Mouse (Mus musculus) heart, adult 8-10 months (tissue): ENCODE measurements around the gene Dock8. TPM values are rescaled to one million over a fixed set of nuclear protein-coding genes. Genes with fewer than 3 reads are reported as not detected.
"Not testable (repeated sequence)": the region's sequence is repeated elsewhere in the genome, so short reads cannot be mapped to it uniquely, and the experiment has no call there.

Experiments used
- DNase-seq: peaks from one replicate; pipeline ENCODE4 v3.0.0; 2022; ENCODE audit warnings: low spot score
- total RNA-seq, 4 experiments: library from RNA; stranded (reverse); gene quantifications; 2 replicates each; pipeline ENCODE4 v1.2.4; 2022

Dock8 gene
- total RNA-seq, 4 experiments from 2014 or later, result 17.9 to 22.7 (median 22.2) TPM

DNA sequence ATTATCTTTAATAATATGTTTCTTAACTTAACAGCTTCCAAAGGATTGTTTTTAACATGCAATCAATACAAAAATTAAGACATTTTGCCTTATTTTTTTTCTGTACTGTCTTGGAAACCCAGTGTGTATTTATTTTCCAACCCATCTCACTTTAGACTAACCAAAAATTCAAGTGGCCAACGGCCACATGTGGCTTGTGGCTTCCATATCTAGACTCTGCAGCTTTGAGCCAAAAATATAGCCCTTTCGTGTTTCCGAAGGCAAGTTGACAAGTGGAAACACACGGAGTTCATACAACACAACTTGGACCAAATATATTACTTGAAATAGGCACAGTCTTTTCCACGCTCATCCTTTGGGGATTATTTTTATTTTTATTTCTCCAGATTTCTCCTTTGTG is 773 bp upstream of the Dock8 start:
- no peak for DNase-seq

DNA sequence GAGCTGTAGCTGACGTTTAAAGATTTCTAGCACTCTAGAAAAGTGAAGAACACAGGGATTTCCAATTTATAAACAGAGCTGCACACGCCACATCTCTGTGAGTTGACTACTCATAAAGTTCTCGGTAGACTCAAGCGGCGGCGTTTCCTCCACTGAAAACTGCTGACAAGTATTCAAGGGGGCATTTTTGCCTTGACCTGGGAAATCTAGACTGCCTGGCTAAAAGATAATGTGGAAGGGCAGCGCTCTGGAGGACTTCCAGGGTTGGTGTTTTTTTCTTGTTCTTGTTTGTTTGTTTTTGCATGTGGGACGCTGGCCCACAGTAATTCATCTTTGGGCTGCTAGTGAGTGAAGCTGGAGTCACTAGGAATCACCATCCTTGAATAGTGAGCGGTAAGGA is 819 bp downstream of the Dock8 start:
- DNase-seq, result no peak

GRCm38 (mm10) chr19:25002032-25002431 is 2.7 kb downstream of the Dock8 start:
- no peak for DNase-seq

GRCm38 (mm10) chr19:25002828-25003227 is 3.5 kb downstream of the Dock8 start:
- DNase-seq, result no peak

DNA sequence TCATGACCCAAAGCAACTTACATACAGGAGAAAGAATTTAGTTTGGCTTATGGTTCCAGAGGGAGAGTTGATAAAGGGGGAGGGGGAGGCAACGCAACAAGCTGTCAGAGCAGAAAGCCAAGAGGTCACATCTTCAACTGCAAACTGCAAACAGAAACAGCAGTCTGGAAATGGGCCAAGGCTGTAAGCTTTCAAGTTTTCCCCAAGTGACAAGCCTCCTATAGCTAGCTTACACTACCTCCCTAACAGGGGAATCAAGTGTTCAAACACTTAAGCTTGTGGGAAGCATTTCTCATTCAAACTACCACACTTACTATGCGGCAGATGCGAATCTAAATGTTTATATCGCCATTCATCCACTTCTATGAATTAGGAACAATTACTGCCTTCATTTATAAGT is 4.5 kb downstream of the Dock8 start:
- DNase-seq, result no peak

DNA sequence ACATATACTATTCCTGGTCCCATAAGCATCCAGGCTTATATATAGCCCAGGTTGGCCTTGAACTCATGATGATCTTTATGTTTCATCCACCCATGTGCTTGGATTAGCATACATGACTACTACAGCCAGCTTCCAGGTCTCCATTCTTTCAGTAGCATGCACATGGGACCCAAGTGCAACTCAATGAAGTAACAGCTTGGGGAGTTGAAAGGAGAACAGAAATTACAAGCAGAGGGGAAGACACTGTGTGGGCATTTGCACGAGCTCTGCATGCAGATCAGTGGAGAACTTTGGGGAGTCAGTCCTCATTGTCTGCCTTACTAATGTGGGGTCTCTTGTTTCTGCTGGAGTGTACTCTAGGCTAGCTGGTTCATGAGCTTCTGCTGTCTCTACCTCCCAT is 7.4 kb downstream of the Dock8 start:
- DNase-seq, result no peak

DNA sequence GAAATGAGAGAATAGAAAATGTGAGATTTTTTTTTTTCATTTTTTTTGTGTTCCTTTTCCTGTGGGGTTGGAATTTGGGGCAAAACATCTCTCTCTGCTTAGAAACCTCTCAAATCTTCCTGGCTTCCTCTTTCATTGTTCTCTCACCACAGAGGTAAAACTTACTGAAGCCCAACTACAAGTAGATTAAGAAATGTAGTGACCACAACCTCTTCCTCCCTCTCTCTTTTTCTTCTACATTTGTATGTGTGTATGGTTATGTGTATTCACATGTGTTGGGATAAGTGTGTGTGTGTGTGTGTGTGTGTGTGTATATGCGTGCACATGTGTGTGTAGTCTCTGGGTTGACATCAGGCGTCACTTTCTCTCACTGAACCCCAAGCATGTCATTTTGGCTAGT is 9.2 kb downstream of the Dock8 start:
- DNase-seq, result no peak

DNA sequence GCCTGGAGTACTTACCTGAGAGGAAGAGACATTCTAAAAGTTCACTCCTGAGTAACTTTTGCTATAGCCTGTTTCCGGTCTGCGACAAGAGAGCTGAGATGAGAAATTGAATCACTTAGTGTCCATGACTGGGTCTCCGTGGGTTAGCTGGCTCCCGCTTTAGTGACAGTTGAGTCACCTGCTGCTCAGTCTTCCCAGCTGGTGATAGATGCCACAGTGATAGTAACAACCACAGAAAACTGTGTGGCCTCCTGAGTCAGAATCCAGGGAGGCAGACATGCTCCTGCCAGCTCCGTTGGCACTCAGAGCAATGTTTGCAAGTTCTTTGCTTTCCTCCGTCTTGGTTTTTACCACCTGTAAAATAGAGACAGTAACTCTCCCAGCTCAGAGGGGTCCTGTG is 23.4 kb downstream of the Dock8 start:
- no peak for DNase-seq

DNA sequence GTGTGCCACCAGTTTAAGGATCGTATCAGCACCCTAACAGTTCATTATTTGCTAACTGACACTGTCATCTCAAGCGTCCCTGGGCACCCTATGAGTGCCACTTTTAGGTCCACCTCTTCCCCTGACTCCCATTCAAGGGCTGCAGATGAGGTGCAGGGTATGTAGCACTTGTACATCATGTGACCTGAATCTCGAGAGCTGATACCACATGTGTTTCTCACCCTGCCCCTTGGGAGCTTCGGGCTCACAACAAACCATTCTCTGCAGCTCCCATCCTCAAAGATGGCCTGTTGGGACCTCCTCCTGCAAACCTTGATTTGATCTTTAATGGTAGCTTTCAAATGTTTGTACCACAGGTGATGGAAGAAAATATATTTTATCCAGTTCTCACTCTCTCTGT is 32.4 kb downstream of the Dock8 start:
- no peak for DNase-seq

GRCm38 (mm10) chr19:25033008-25033407 is 33.7 kb downstream of the Dock8 start:
- not testable (repeated sequence) for DNase-seq

DNA sequence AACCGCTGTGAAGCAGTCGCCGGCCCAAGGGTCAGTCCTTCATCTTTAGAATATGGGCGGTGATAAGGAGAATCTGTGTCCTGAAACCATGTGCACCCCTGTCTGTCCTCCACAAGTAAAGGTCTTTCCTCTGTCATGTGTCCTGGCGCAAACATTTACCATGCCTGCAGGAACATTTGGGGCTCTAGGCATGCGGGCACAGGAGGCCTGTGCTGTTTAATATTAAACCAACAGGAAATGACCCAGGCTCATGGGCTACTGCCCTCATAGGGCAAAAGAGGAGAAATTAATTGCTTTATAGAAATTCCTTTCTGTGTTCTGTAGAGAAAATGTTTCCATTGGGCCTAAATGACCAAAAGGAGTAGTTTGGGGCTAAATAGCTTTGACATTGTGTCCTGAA is 36.5 kb downstream of the Dock8 start:
- DNase-seq, result no peak

DNA sequence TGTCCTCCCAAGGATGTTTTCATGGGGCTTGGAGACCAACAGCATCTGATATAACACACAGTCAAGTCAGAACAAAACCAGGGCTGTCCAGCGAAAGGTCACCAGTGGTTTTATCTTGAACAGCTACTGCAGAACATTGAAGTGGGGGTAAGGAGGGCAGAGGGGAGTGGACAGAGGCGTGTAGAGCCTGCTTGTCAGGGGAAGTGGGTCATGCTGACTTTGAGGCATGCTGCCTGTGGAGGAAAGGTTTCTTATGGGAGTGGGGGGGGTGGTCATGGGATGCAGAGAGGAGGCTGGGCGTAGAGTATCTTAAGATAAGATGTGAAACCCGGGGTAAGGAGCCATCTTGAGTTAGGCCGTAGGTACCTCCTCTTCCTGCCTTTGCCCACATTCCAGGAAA is 37.5 kb downstream of the Dock8 start:
- no peak for DNase-seq

DNA sequence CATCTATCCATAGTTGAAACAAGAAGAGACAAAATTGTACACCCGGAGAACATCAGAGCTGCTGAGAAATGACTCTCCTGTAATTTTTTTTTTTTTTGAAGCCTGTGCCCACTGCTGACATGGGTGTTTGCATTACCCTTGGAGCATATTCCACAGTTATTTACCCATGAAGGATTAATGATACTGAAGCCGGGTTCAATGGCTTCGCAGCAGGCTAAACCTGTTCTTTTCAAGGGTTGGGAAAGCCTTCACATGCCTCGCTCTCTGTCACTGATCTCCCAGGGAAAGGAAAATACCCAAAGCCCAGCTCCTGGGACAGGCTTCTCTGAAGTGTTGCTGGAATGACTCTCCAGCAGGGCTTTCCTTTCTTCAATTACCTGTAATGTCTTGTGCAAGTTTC is 37.9 kb downstream of the Dock8 start:
- no peak for DNase-seq

DNA sequence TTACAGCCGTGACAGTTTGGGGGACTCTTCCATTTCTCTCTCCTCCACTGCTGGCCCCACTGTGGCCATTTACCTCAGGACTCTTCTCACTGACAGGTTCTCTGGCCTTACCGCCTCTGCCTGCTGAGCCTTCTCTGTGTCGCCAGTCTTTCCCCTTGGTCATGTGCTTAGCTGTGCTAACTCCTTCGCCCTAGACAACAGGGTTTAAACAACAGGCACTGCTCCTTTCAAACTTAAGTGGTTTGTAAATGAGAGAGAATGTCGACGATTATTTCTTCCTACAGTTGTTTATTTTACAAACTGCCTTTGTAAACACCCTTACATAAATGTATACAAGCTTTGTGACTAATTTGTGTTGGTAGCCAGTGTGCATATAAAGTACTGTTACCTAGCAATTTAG is 39.0 kb downstream of the Dock8 start:
- DNase-seq, result no peak

- no peak for DNase-seq
Observed at GRCm38 (mm10) chr19:25041209-25041608, 41.9 kb downstream of the Dock8 start.

DNA sequence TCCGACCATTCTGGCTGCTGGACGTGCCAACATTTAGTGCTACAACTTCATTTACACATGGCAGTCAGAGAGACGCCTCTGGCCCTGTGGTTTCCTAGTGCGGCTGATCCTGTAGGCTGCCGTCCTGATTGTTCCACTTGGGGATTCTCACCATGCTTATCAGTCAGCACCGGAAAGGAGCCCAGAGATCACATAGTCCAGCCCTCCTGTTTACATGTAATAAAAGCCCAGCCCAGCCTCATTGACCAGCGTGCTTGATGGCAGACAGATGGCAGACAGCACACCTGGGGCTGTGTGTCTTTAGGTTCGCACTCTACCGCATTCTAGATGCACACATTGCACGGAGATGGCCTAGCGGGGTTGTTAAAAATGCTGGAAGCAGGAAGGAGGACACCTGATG is 43.6 kb downstream of the Dock8 start:
- DNase-seq, result no peak

- DNase-seq, result no peak
Observed at GRCm38 (mm10) chr19:25044057-25044456, 44.7 kb downstream of the Dock8 start.

- no peak for DNase-seq
Observed at GRCm38 (mm10) chr19:25052355-25052754, 53.0 kb downstream of the Dock8 start.

DNA sequence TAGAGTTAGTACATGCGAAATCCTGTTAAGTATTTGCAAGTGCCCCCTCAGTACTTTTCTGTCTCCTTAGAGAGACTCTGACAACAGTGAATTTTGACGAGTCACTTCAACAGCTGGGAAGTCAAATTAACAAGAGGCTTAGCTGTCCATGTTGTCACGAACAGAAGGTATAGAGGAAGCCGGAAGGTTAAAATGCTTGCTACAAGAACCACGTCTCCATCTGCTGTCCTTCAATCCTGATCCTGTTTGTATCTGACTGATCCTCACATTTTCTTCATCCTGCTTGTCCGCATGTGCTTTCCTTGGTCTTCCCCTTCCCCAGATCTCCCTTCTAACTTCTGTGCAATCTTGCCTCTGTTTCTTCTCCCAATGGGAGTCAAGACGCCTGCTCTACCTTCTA is 53.8 kb downstream of the Dock8 start:
- no peak for DNase-seq

GRCm38 (mm10) chr19:25055025-25055424 is 55.7 kb downstream of the Dock8 start:
- no peak for DNase-seq

GRCm38 (mm10) chr19:25055559-25055958 is 56.2 kb downstream of the Dock8 start:
- DNase-seq, result no peak

- no peak for DNase-seq
Observed at GRCm38 (mm10) chr19:25056224-25056623, 56.9 kb downstream of the Dock8 start.

DNA sequence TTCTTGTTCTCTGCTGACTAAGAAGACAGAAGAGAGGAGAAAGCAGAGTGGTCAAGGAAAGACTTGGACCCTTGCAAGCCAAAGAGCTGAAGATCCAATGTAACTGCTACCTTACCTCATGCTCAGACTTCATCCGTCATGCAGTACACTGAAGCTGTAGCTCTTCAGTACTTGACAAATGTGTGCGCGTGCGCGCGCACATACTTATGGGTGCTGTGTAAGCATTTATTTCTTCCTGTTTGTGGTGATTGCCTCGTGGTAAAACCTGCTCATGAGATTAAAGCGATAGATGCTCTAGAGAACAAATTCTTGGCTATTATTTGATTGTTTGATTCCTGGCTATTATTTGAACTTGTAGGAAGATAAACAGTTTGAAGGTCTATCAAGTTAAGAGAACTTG is 58.5 kb downstream of the Dock8 start:
- no peak for DNase-seq

DNA sequence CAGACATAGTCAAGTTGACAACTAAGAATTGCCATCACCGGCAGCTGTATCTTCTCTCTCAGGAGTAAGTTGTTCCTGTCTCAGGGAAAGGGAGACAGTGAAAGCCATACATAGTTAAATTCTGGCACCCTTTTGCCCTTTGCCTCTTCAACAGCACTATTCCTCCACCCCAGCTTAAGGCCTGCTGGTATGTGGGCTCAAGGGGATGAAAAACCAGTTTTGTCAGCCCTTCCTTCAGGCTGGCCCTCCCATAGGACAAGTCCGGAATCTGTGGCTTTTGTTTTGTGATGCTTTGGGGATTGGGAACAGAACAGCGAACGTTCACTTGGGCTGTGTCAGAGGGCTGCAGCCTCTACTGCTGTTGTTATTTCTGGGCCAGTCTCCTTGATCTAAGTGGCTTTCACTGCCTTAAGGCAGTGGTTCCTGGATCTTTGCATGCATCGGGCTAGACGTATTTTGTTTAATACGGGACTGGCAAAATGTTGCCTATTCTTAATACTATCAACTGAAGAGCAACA is 60.6 kb downstream of the Dock8 start:
- DNase-seq, result no peak

GRCm38 (mm10) chr19:25060375-25060774 is 61.0 kb downstream of the Dock8 start:
- DNase-seq, result peak; percentile 23
